Mouse (Mus musculus) CD4-positive helper T cell, adult 2 months (primary cell): ENCODE results near the gene Med16.

Experiments
- DNase-seq: peaks from one replicate; pipeline ENCODE4 v3.0.0-alpha.2; 2012; ENCODE audit warnings: low read depth, missing footprints, low spot score

The Med16 gene

DNA sequence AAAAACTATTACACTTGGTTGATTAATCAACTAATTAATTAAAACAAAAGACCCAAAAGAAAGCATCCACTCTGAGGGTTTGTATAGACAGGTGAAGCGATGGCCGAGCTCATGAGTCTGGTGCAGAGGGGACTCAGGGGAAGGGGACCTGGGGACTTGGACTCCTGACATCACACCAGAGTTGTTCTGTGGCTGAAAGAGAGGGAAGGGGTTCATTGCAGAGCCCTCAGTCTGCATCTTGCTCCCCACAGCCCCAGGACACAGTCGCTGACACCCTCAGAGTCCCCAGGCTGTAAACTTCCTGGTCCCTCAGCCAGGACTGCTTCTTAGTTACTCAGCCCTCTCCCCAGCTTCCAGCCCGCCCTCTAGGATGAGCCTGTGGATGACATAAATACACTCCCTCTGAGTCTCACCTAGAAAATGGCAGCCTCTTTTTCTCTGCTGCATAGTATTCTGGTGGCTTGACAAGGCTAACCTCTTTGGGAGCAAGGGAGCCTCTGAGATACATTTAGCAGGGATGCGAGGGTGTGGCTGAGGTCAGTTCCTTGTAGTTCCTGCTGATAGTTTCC, 8.9 kb upstream of the Med16 start:
- DNase-seq: no peak

DNA sequence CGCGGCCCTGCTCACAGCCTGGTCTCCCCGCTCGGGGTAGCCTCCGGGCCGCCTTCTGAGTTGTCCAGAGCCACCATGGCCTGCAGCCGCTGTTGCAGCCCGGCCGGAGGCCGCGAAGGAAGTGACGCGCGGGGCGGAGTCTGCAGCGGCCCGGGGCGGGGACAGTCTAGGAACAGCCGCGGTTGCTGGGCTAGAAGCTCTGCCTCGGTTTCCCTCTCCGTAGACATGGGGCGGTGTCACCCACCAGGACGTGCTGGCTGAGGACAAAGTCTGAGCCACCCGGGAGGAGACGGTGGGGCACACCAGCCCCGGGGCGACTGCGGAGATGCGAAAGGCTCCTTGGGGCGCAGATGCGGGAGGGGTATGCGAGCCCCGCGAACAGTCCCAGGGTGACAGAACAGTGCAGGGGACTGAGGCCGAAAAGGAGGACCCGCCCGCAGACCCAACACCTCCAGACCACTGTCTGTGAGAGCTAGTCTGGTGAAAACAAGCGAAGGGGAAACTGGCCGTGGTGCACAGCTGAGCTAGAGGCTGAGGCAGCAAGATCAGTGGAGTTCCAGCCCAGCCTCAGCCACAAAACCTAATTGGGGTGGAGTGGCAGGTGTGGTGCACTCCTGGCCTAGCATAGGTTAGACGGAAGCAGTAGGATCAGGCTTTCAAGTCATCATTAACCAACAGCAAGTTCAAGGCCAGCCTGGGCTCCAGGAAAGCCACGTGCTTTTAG, 8.2 kb upstream of the Med16 start, which contains the start of gene Kiss1r:
Kiss1r (plus strand) TSS at position 164 of the 724 bp plus-strand sequence.
- DNase-seq: peak; percentile 83

DNA sequence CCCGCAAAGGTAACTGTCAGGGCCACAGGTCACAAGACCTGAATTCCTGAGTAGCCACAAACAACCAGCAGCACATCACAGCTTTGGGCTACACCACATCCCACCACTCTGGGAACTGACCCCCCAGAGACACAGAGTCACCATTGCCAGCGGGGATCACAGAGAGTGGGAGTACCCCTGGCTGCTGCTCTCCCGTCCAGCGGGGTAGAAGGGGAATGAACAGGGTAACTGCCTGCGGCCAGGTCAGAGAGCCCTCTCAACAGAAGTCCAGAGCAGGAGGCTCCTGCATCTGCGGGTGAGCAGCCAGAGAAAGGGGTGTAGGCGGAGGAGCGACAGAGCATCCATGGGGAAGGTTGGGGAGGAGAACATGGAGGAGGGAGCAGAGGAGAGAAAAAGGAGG, 7.4 kb upstream of the Med16 start:
- DNase-seq: no peak

DNA sequence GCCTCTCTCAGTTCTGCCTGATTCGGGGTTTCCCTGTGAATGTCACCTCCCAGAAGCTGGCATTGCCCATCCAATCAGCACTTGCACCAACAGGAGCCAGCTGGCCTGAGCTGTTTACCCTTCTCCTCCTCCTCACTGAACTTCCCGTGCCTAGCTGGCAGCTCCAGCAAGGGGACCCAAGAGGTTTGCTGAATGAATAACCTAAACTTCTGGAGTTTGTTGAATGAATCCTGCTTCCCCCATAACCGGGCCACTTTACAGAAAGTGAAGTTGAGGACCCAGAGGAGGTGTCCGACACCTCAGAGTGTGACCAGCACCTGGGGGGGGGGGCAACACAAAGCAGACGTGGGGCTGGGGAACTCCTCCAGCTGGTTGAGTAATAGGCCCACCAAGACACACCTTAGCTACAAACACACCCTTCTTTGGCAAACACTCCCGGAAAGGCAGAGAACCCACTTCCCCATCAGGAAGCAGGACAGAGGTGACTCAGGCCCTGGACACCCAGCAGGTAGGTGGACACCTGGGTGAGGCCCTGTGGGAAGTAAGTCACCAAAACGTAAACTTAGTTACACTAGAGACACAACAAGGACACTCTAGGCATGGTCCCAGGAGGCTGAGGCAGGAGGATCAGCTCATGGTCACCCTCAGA, 6.3 kb upstream of the Med16 start:
- no peak for DNase-seq

GRCm38 (mm10) chr10:79914131-79914947, 5.6 kb upstream of the Med16 start:
- DNase-seq: no peak

DNA sequence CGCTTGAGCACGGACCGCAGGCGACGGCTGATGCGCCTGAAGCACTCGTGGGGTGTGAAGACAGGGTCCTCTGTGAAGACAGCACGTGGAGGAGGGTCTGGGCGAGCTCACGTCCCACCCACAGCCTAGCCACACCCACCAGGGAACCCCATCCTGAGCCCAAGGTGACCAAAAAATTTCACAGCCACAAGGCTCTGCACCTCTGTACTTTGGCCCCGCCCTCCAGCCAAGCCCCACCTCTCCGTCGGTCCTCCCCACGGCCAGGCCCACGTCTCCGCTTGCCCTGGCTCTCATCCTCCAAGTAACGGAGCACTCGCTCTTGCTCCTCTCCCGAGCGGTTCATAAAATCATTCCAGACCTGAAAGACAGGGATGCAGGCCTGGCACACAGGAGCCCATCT, 3.7 kb upstream of the Med16 start:
- DNase-seq: no peak

DNA sequence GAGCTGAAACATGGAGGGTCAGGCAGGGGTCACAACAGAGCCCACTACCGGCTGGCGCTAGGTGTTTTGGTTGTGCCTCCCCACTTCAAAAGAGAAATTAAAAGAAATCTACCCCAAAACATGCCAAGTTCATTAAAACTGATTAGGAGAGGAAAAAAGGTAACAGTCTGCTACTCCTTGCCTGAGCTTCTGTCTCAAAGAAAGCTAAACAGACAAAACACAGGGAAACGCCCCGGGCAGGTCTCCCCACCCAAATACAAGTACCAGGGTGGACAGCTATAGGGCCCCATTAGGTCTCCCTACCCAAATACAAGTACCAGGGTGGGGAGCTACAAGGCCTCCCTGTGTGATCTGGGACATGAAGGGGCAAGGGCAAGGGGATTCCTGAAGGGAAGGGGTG, 1.8 kb upstream of the Med16 start, which contains the start of gene Gm26602:
Gm26602 (plus strand) TSS at position 301 of the 400 bp plus-strand sequence.
- DNase-seq: no peak

GRCm38 (mm10) chr10:79909092-79909922, 584 bp upstream of the Med16 start:
- DNase-seq: no peak

- no peak for DNase-seq
Measured at GRCm38 (mm10) chr10:79907415-79907814, 1.3 kb downstream of the Med16 start.

DNA sequence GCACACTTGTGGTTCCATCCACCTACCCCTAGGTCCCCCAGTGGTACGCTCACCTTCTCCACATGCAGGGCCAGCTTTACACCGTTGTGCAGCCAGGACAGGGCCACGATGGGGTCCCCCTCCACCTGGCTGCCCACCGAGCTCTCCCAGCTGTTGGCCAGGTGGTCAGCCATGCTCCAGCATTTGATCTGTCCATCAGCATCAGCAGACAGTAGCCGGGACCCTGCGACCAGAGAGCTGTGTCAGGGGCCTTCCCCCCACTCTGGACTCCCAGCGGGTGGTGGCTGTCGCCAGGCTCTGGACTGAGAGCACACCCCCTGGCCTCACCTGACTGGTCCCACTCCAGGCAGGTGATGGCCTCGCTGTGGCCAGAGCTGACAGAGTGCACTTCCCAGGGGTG, 2.0 kb downstream of the Med16 start:
- DNase-seq: no peak

DNA sequence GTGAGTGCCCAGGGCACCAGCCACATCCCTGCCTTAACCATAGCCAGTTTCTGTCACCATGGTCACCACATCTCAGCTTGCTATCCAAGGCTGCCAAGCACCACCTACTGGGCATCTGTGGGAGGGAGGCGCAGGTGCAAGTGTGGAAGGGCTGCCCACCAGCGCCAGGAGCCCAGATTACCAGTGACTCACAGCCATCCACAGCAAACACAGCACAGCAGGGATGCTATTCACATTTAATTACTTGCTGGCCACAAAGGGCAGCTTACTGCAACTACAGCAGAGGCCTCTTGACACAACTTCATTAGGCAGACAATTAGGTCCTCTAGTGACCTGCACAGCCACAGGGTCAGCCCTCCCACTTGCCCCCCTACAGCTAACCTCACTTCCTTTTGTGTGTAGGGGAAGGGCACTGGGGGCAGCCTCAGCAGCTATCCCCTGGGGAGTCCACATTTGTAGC, 7.7 kb downstream of the Med16 start:
- DNase-seq: no peak

DNA sequence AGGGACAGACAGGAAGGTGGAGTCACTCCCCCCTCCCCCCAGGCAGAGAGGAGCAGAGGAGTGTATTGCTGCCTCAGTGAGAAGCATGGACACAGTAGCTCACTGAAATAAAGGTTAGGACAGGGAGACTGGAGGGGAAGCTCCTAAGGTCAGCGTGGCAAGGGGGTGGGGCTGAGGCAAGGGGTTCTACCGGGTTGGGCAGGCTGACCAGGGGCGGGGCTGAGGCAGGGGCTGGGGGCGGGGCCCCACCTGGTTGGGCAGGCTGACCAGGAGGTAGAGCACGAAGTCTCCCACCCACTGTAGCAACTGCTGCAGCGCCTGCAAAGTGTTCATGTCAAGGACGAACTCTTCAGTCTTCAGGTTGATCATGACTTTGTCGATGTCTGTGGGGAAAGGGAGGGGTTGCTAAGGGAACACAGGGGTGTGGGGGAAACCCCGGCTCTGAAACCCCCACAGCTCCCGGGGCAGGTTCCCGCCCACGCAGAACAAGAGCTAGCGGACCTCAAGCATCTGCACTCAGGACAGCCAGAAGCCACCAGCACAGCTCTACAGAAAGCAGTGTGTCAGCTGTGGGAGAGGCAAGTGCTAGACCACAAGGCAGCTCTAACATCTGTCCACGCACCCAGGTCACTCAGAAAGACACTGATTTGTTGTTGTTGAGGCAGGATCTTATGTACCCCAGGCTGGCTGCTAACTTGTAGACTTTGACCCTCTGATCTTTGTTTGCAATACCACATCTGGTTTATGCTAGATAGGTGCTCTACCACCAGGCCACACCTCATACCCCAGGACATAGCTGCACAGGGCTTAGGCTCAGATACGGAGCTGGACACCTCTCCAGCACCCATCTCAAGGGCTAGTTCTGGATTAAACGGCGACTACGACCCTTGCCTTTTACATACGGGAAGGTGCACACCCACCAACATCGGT, 11.1 kb downstream of the Med16 start:
- peak; percentile 60 for DNase-seq

- DNase-seq: no peak
Measured at GRCm38 (mm10) chr10:79896814-79897213, 11.9 kb downstream of the Med16 start.

DNA sequence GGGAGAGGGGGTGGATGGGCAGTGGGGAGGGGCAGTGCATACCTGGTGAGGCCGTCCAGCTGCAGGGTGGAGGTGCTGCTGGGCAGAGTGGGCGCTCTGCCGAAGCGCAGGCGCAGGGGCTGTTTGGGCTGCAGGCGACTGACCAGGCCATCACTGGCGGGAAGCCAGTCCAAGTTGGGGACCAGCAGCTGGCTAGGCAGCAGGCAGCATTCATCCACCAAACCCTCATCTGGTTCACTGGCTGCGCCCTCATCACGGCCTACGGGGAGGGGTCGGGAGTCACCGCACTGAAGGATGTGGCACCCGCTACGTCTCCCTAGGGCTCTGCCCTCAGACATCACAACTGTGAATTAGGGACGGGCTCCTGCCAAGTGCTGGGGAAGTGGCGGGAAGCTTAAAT, 12.4 kb downstream of the Med16 start:
- DNase-seq: no peak

DNA sequence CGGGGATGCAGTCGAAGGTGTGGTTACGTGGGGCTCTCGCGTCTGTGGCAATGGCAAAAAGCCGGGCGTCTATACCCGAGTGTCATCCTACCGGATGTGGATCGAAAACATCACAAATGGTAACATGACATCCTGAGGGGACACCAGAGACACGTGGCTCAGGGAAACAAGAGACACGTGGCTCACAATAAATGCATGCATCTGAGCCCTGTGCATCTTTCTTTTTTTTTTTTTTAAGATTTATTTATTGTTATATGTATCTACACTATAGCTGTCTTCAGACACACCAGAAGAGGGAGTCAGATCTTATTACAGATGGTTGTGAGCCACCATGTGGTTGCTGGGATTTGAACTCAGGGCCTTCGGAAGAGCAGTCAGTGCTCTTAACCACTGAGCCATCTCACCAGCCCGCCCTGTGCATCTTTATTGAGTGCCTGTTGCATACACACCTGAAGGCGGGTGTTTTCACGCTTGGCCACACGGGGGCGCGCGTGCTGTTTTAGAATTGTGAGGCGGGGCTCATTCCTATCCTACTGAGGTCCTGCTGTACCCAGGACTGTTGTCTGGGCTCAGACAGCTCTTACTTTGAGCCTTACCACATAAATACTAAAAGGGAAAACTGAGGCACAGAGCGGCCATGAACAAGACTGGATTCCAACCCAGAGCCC, 16.1 kb downstream of the Med16 start:
- peak; percentile 80 for DNase-seq

DNA sequence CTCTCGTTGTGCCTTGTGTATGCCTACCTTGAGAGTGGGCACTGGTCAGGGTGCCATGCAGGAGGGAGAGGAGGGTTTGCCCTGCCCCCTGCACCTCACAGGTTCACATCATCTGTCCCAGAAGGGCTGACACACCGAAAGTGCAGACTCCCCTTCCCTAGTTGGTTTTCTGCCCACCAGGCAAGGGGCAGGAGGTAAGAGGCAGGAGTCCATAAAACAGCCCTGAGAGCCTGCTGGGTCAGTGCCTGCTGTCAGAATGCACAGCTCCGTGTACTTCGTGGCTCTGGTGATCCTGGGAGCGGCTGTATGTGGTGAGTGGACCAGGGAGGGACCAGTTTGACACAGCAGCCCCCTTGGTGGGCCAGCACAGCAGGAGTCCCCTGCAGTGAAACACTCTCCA, 18.1 kb downstream of the Med16 start, which contains the start of gene Cfd:
Cfd (plus strand) TSS at position 184 of the 400 bp plus-strand sequence.
- no peak for DNase-seq

DNA sequence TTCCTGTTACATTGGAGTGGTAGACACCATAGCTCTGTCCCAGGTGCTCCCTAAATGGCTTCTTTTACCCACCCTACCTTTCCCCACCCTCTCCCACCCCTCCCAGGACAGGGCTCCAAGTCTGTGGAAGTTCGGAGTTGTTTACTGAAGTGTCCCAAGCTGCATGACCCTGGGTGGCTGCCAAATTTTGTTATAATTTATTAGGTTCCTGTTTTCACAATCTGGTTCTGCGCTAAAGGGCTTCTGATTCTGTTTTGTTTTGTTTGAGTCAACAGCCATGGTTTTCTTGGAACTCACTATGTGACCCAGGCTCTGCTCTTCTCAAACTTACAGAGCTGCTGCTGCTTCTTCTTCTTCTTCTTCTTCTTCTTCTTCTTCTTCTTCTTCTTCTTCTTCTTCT, 19.3 kb downstream of the Med16 start:
- DNase-seq: no peak

DNA sequence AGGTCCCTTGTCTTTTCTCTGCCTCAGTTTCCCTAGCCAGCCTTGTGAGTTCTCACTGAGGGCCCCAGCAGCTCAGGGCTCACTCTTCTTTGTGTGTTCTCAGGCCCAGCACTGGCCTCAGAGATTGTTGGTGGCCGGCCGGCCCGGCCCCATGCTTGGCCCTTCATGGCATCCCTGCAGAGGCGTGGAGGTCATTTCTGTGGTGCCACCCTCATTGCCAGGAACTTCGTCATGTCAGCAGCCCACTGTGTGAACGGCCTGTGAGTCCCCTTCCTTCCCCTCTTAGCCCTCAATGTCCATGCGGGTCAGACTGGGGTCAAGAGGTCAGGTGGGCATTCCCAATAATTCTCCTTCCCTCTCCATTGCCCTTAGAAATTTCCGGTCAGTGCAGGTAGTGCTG, 22.1 kb downstream of the Med16 start:
- DNase-seq: no peak

- no peak for DNase-seq
Measured at GRCm38 (mm10) chr10:79886054-79886453, 22.7 kb downstream of the Med16 start, which contains the start of gene Elane. TSS of gene Elane (plus strand) at chr10:79886247.
